Mouse (Mus musculus) liver, embryonic 11.5 days (tissue): ENCODE measurements around the gene Arhgap24. TPM values are rescaled to one million over a fixed set of nuclear protein-coding genes. Genes with fewer than 3 reads are reported as not detected.

ENCODE experiments used
- ATAC-seq: fragments of 200-750 bp; cut with Nextera tagmentation; replicated peaks from 2 replicates; pipeline ENCODE4 v1.8.0; 2017; ENCODE audit warnings: moderate number of reproducible peaks, mild to moderate bottlenecking, moderate TSS enrichment, moderate library complexity; ENCODE audit not compliant: low FRiP score
- DNase-seq: peaks from one replicate; pipeline ENCODE4 v3.0.0-alpha.2; 2017; ENCODE audit warnings: low spot score
- H3K27ac ChIP-seq: fragments of 300-500 bp; sonication (generic); 2 replicates; pipeline ENCODE4 v1.5.1; 2014; ENCODE audit warnings: mild to moderate bottlenecking, low read depth, low read length, control low read depth
- H3K27me3 ChIP-seq: fragments of 300-500 bp; sonication (generic); replicated peaks from 2 replicates; pipeline ENCODE4 v1.6.1; 2014; ENCODE audit warnings: low read length, mixed read lengths; ENCODE audit not compliant: control insufficient read depth, insufficient read depth
- H3K36me3 ChIP-seq: fragments of 300-500 bp; sonication (generic); 2 replicates; pipeline ENCODE4 v1.6.1; 2014; ENCODE audit warnings: mild to moderate bottlenecking, low read length, moderate library complexity, mixed read lengths; ENCODE audit not compliant: control insufficient read depth, insufficient read depth
- H3K4me1 ChIP-seq: fragments of 300-500 bp; sonication (generic); replicated peaks from 2 replicates; pipeline ENCODE4 v1.6.1; 2014; ENCODE audit warnings: low read length, mixed read lengths; ENCODE audit not compliant: control insufficient read depth, insufficient read depth
- H3K4me2 ChIP-seq: fragments of 300-500 bp; sonication (generic); 2 replicates; pipeline ENCODE4 v1.6.1; 2014; ENCODE audit warnings: mild to moderate bottlenecking, control low read depth, moderate library complexity
- H3K4me3 ChIP-seq: fragments of 300-500 bp; sonication (generic); 2 replicates; pipeline ENCODE4 v1.5.1; 2014; ENCODE audit warnings: low read depth, low read length, control low read depth
- H3K9ac ChIP-seq: fragments of 300-500 bp; sonication (generic); 2 replicates; pipeline ENCODE4 v1.6.1; 2014; ENCODE audit warnings: low read depth, low read length, control low read depth
- H3K9me3 ChIP-seq: fragments of 300-500 bp; sonication (generic); 2 replicates; pipeline ENCODE4 v1.6.1; 2016; ENCODE audit warnings: low read length, inconsistent platforms, mixed read lengths; ENCODE audit not compliant: control insufficient read depth
- WGBS: fragments of 180-500 bp; shearing (Covaris S2); extraction: QIAGEN DNeasy Blood & Tissue Kit; methylation state at CpG from one replicate; pipeline ENCODE4 v1.1.7; 2014; 5-methylcytosine and 5-hydroxymethylcytosine counted together
- polyA plus RNA-seq: library from polyadenylated mRNA; unstranded; fragments of >200 nt; fragmentation: Nextera tagmentation; extraction: Ambion mirVana; gene quantifications from 2 replicates; pipeline ENCODE4 v1.2.1, GENCODE M21; 2014

Arhgap24 gene
- polyA plus RNA-seq, 1 experiment from 2014 or later, result 5.3 TPM

GRCm38 (mm10) chr5:102710336-102710735 lies 229.1 kb downstream of the Arhgap24 start:
- no peak overlapping the region for H3K4me3 ChIP-seq
- ATAC-seq, result no peak
- H3K36me3 ChIP-seq, result no peaks in the 10 kb centered on the region
- no peak overlapping the region for H3K27ac ChIP-seq
- H3K4me2 ChIP-seq, result no peak overlapping the region
- WGBS, result 85% methylated on average over 7 of the region's 7 CpGs
- no peak for DNase-seq
- H3K27me3 ChIP-seq, result no peaks in the 10 kb centered on the region
- no peak overlapping the region for H3K9ac ChIP-seq
- no peaks in the 10 kb centered on the region for H3K4me1 ChIP-seq
- H3K9me3 ChIP-seq, result no peaks in the 10 kb centered on the region

DNA sequence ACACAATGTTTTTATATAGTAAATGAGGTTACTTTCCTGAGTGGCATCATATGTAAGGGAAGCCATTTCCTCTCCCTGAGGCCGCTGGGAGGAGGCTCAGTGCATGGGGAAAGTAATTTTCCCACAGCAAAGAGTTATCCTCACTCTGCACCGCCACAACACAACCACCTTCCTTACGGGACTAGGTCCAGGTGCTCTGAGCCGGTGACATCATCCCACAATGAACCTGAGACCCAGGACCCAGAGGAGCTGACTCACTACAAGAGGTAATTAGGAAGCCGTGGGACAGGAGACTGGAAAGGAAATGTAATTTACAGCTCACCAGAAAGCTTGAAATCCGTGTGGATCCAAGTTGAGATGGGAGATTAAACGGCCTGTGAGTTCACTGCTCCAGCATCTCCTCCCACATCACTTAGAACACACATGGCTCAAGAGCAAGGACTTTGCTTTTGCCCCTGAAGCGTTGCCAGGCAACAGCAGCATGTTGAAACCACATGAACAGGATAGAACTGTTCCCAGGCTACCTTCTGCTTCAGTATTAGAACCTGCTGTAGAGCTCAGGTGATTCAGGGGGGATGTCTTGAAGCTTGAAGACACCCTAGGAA lies 238.3 kb downstream of the Arhgap24 start:
- WGBS, result 66% methylated on average over 8 of the region's 8 CpGs
- Histone ChIP-seq H3K4me3 (no peak overlapping the region), H3K27me3 (no peaks in the 10 kb centered on the region), H3K36me3 (no peaks in the 10 kb centered on the region), H3K27ac (no peak overlapping the region), H3K9me3 (no peaks in the 10 kb centered on the region), H3K4me1 (no peaks in the 10 kb centered on the region), H3K9ac (no peak overlapping the region), H3K4me2 (no peak overlapping the region)
- ATAC-seq (no peak; the same call in 1 of the 2 replicates), DNase-seq (no peak)

DNA sequence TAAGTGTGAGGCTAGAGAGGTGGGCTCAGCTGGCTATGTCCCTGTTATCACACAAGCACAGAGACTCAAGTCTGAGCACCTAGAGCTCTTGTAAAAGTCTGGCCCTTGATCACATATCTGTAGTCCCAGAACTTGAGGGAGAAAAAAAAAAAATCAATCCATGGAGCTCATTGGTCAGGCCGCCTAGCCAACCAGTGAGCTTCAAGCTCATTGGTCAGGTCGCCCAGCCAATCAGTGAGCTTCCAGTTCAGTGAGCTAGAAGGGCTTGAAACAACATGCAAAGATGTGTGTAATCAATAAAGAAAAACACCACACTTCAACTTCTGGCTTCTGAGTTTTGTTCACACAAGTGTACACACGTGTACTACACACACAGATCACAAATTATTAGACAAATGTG lies 242.4 kb downstream of the Arhgap24 start:
- Histone ChIP-seq H3K4me2 (no peak overlapping the region), H3K9me3 (no peaks in the 10 kb centered on the region), H3K4me3 (no peak overlapping the region), H3K9ac (no peak overlapping the region), H3K27me3 (no peaks in the 10 kb centered on the region), H3K27ac (no peak overlapping the region), H3K36me3 (no peaks in the 10 kb centered on the region), H3K4me1 (no peaks in the 10 kb centered on the region)
- ATAC-seq (no peak), DNase-seq (no peak)
- whole genome bisulfite sequencing, result 73% methylated on average over 3 of the region's 3 CpGs

GRCm38 (mm10) chr5:102724813-102725348 lies 243.7 kb downstream of the Arhgap24 start:
- Histone ChIP-seq H3K27me3 (no peaks in the 10 kb centered on the region), H3K9ac (no peak overlapping the region), H3K36me3 (no peaks in the 10 kb centered on the region), H3K4me2 (peak overlapping the region; percentile 38; the same call in 1 of the 2 replicates), H3K27ac (no peak overlapping the region), H3K4me3 (no peak overlapping the region), H3K9me3 (no peaks in the 10 kb centered on the region), H3K4me1 (no peaks in the 10 kb centered on the region)
- WGBS, result 37% methylated on average over 8 of the region's 9 CpGs
- ATAC-seq (no peak), DNase-seq (no peak)

- ATAC-seq (no peak), DNase-seq (no peak)
- Histone ChIP-seq H3K4me2 (peak overlapping the region; percentile 38), H3K27me3 (no peaks in the 10 kb centered on the region), H3K4me3 (no peak overlapping the region; the same call in 1 of the 2 replicates), H3K36me3 (no peaks in the 10 kb centered on the region), H3K9ac (no peak overlapping the region), H3K9me3 (no peaks in the 10 kb centered on the region), H3K27ac (no peak overlapping the region), H3K4me1 (no peaks in the 10 kb centered on the region)
- WGBS, result 67% methylated on average over 6 of the region's 6 CpGs
These were observed 244.2 kb downstream of the Arhgap24 start for GRCm38 (mm10) chr5:102725365-102725764.

GRCm38 (mm10) chr5:102726985-102727384 lies 245.8 kb downstream of the Arhgap24 start:
- H3K9ac ChIP-seq, result no peak overlapping the region
- H3K27me3 ChIP-seq, result no peaks in the 10 kb centered on the region
- H3K4me2 ChIP-seq, result no peak overlapping the region
- no peak overlapping the region for H3K27ac ChIP-seq
- 74% methylated on average over 4 of the region's 4 CpGs for WGBS
- no peak for DNase-seq
- H3K36me3 ChIP-seq, result no peaks in the 10 kb centered on the region
- no peaks in the 10 kb centered on the region for H3K4me1 ChIP-seq
- no peak for ATAC-seq
- H3K4me3 ChIP-seq, result no peak overlapping the region
- H3K9me3 ChIP-seq, result no peaks in the 10 kb centered on the region

GRCm38 (mm10) chr5:102728531-102728930 lies 247.3 kb downstream of the Arhgap24 start:
- Histone ChIP-seq H3K9me3 (no peaks in the 10 kb centered on the region), H3K27ac (no peak overlapping the region), H3K27me3 (no peaks in the 10 kb centered on the region), H3K4me3 (no peak overlapping the region), H3K36me3 (no peaks in the 10 kb centered on the region), H3K4me1 (no peaks in the 10 kb centered on the region), H3K4me2 (no peak overlapping the region), H3K9ac (no peak overlapping the region)
- DNase-seq (no peak), ATAC-seq (no peak)

- Histone ChIP-seq H3K4me2 (no peak overlapping the region), H3K27me3 (no peaks in the 10 kb centered on the region), H3K9me3 (no peaks in the 10 kb centered on the region), H3K36me3 (no peaks in the 10 kb centered on the region), H3K4me3 (no peak overlapping the region), H3K9ac (no peak overlapping the region), H3K4me1 (no peaks in the 10 kb centered on the region), H3K27ac (no peak overlapping the region)
- no peak for ATAC-seq
- no peak for DNase-seq
- 70% methylated on average over 3 of the region's 3 CpGs for WGBS
These were observed 248.3 kb downstream of the Arhgap24 start for GRCm38 (mm10) chr5:102729476-102729875.

DNA sequence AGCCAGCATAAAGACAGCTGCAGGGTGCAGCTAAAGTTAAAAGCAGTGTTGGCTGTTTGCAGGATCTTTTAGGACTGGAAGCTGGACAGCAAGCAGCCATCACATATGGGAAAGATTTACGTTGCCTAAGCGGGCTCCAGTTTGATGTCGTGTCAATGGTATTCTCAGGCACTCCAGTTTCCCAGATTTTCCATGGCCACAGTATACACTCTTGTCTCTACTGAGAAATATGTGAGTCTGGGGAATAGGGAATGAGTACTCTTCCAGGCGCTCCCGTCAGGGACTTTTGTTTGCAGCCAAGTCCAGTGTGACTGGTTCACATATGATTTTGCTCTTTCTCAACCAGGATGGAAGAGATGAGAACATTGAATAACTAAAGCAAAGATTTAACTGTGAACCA lies 254.9 kb downstream of the Arhgap24 start:
- no peak for DNase-seq
- no peak overlapping the region for H3K27ac ChIP-seq

More for the DNA sequence above, 254.9 kb downstream of the Arhgap24 start:
- Histone ChIP-seq H3K9ac (no peak overlapping the region), H3K4me1 (no peaks in the 10 kb centered on the region), H3K27me3 (no peaks in the 10 kb centered on the region), H3K4me2 (no peak overlapping the region), H3K4me3 (no peak overlapping the region), H3K36me3 (no peaks in the 10 kb centered on the region), H3K9me3 (no peaks in the 10 kb centered on the region)
- ATAC-seq, result no peak
- WGBS, result 81% methylated on average over 5 of the region's 5 CpGs
